Comparison of ENCODE assay signal across 23 mouse cellular contexts in genomic region chr2:102191736-102192135, GRCm38 (mm10).
"Had no signal": no experiment of that assay in that cellular context is flagged by ENCODE, and none has a peak within 500 bp of the region (broad histone marks: within the 10 kb centered on the region; RNA-seq: fewer than 3 reads in every experiment).

No protein-coding gene starts in this region.

- H3K4me3 ChIP-seq: layer of hippocampus, adult 2 months; limb, embryonic 10.5 days; limb, embryonic 13.5 days; liver, embryonic 12.5 days; liver, embryonic 15.5 days; lung, embryonic 15.5 days; megakaryocyte, embryonic 14.5 days; midbrain, embryonic 10.5 days; midbrain, embryonic 13.5 days; myocyte; neural tube, embryonic 13.5 days; stomach, embryonic 15.5 days had no signal

- ATAC-seq: liver, embryonic 12.5 days; midbrain, embryonic 13.5 days; midbrain, embryonic 16.5 days had no signal

- H3K4me2 ChIP-seq: limb, embryonic 13.5 days; liver, embryonic 12.5 days; liver, embryonic 15.5 days; lung, embryonic 15.5 days; midbrain, embryonic 13.5 days; neural tube, embryonic 13.5 days; stomach, embryonic 15.5 days had no signal

- H3K9me3 ChIP-seq: limb, embryonic 10.5 days; limb, embryonic 13.5 days; liver, embryonic 12.5 days; liver, embryonic 15.5 days; lung, embryonic 15.5 days; midbrain, embryonic 10.5 days; midbrain, embryonic 13.5 days; neural tube, embryonic 13.5 days; stomach, embryonic 15.5 days had no signal

- H3K27ac ChIP-seq: layer of hippocampus, adult 2 months; limb, embryonic 10.5 days; limb, embryonic 13.5 days; liver, embryonic 12.5 days; liver, embryonic 15.5 days; lung, embryonic 15.5 days; midbrain, embryonic 10.5 days; midbrain, embryonic 13.5 days; neural tube, embryonic 13.5 days; stomach, embryonic 15.5 days had no signal

- DNase-seq: kidney, postnatal 25 days; layer of hippocampus, adult 9-11 months; liver; lung, adult 18-20 months; lung, postnatal 10 days; lung, postnatal 36 days; retina, postnatal 1 day; right cerebral cortex, postnatal 25 days; spleen, adult 18-20 months; thymus, postnatal 25 days had no signal

- H3K9ac ChIP-seq: limb, embryonic 13.5 days; liver, embryonic 12.5 days; liver, embryonic 15.5 days; lung, embryonic 15.5 days; midbrain, embryonic 13.5 days; neural tube, embryonic 13.5 days; stomach, embryonic 15.5 days had no signal

- H3K27me3 ChIP-seq: limb, embryonic 13.5 days; lung, embryonic 15.5 days; megakaryocyte, embryonic 14.5 days; midbrain, embryonic 13.5 days; neural tube, embryonic 13.5 days; stomach, embryonic 15.5 days had no signal

- H3K4me1 ChIP-seq: stomach, embryonic 15.5 days had no signal

- H3K36me3 ChIP-seq: limb, embryonic 10.5 days; limb, embryonic 13.5 days; liver, embryonic 12.5 days; liver, embryonic 15.5 days; lung, embryonic 15.5 days; midbrain, embryonic 10.5 days; midbrain, embryonic 13.5 days; neural tube, embryonic 13.5 days; stomach, embryonic 15.5 days had no signal
